Mouse (Mus musculus) testis, adult 2 months (tissue): Measurements from ENCODE around the gene Aldoc.

ENCODE experiments used
- CTCF ChIP-seq: fragments of 200-500 bp; IDR thresholded peaks from 2 replicates; pipeline ENCODE4 v1.5.1; 2012; ENCODE audit warnings: low read depth, mild to moderate bottlenecking, inconsistent platforms, low read length, moderate library complexity; ENCODE audit not compliant: control insufficient read depth, insufficient read depth, insufficient replicate concordance
- POLR2A ChIP-seq: fragments of 200-500 bp; IDR thresholded peaks from 2 replicates; pipeline ENCODE4 v1.6.1; 2012; ENCODE audit warnings: low read depth, mild to moderate bottlenecking, inconsistent platforms, low read length, moderate library complexity; ENCODE audit not compliant: control insufficient read depth

- TF ChIP-seq POLR2A (no peak), CTCF (no peak)
Measured at GRCm38 (mm10) chr11:78349441-78350358, 26.9 kb downstream of the Aldoc start.
